ENCODE assay signal across 8 mouse cellular contexts in genomic region chr12:69474916-69475661, GRCm38 (mm10).
DNase-seq lines count a peak whose midpoint lies in the region; ATAC-seq and TF ChIP-seq lines count a peak whose summit lies in the region.

No protein-coding gene starts in this region.

- H3K4me1 ChIP-seq in midbrain, embryonic 10.5 days: peaks cover 33% of the 10 kb centered on the region
- H3K4me1 ChIP-seq in midbrain, embryonic 13.5 days (replicated peaks): peaks cover 29% of the 10 kb centered on the region
- H3K4me1 ChIP-seq in forebrain, embryonic 16.5 days (replicated peaks; ENCODE audit: control insufficient read depth, insufficient read depth, low read length): peaks cover 12% of the 10 kb centered on the region
- H3K4me1 ChIP-seq in limb, embryonic 11.5 days (ENCODE audit: control insufficient read depth, insufficient read depth, low read length): peaks cover 20% of the 10 kb centered on the region
- H3K4me1 ChIP-seq in small intestine, adult 2 months (ENCODE audit: control insufficient read depth, insufficient read depth, insufficient read length, low read length): peaks cover 9% of the 10 kb centered on the region

- no peak overlapping the region for H3K4me3 ChIP-seq in midbrain, embryonic 10.5 days
- H3K4me3 ChIP-seq in midbrain, embryonic 13.5 days (replicated peaks): no peak overlapping the region
- H3K4me3 ChIP-seq in forebrain, embryonic 16.5 days (replicated peaks; ENCODE audit: low read length): no peak overlapping the region
- no peak overlapping the region for H3K4me3 ChIP-seq in limb, embryonic 11.5 days (ENCODE audit: low read depth, low read length)
- peak overlapping the region; percentile 40 for H3K4me3 ChIP-seq in small intestine, adult 2 months (ENCODE audit: low read depth, low read length)

- H3K4me2 ChIP-seq in midbrain, embryonic 13.5 days (replicated peaks): no peak overlapping the region
- no peak overlapping the region for H3K4me2 ChIP-seq in forebrain, embryonic 16.5 days (ENCODE audit: low read length)
- H3K4me2 ChIP-seq in limb, embryonic 11.5 days (ENCODE audit: low read depth, severe bottlenecking): peak overlapping the region; percentile 10; the same call in 1 of the 2 replicates

- peak overlapping the region; percentile 61; the same call in 1 of the 2 replicates for H3K27ac ChIP-seq in midbrain, embryonic 10.5 days (replicated peaks)
- H3K27ac ChIP-seq in midbrain, embryonic 13.5 days: no peak overlapping the region
- no peak overlapping the region for H3K27ac ChIP-seq in forebrain, embryonic 16.5 days (ENCODE audit: low read length)
- H3K27ac ChIP-seq in limb, embryonic 11.5 days (replicated peaks; ENCODE audit: low read depth, low read length): peak overlapping the region; percentile 81
- H3K27ac ChIP-seq in small intestine, adult 2 months (ENCODE audit: insufficient read depth, low read depth, low read length): peak overlapping the region; percentile 75

- peaks cover 18% of the 10 kb centered on the region for H3K27me3 ChIP-seq in midbrain, embryonic 10.5 days (ENCODE audit: low read depth, poor library complexity, severe bottlenecking)
- H3K27me3 ChIP-seq in midbrain, embryonic 13.5 days: 0 out of 2 replicates have a peak, but pooled peaks cover 2% of the 10 kb centered on the region
- no peaks in the 10 kb centered on the region for H3K27me3 ChIP-seq in forebrain, embryonic 16.5 days (replicated peaks; ENCODE audit: control insufficient read depth, insufficient read depth, low read length)
- no peaks in the 10 kb centered on the region for H3K27me3 ChIP-seq in limb, embryonic 11.5 days (ENCODE audit: control insufficient read depth, insufficient read depth, low read length)
- no peaks in the 10 kb centered on the region for H3K27me3 ChIP-seq in small intestine, adult 2 months (ENCODE audit: control insufficient read depth, insufficient read depth, low read length)

- 65% methylated on average over 17 of the region's 17 CpGs for WGBS in midbrain, embryonic 10.5 days
- WGBS in midbrain, embryonic 13.5 days: 64% methylated on average over 17 of the region's 17 CpGs
- WGBS in forebrain, embryonic 16.5 days: 53% methylated on average over 17 of the region's 17 CpGs
- WGBS in limb, embryonic 11.5 days: 61% methylated on average over 15 of the region's 17 CpGs
- 66% methylated on average over 17 of the region's 17 CpGs for WGBS in small intestine, adult 2 months

- TF ChIP-seq POLR2A in small intestine, adult 2 months (IDR thresholded peaks at IDR 0.05; ENCODE audit: low read depth, low read length): no peak

- ATAC-seq in midbrain, embryonic 13.5 days: no peak
- peak; percentile 61 for ATAC-seq in forebrain, embryonic 16.5 days
- ATAC-seq in limb, embryonic 11.5 days (ENCODE audit: insufficient number of reproducible peaks, low FRiP score, low TSS enrichment, low read depth): peak; percentile 82

- H3K9ac ChIP-seq in midbrain, embryonic 13.5 days (replicated peaks): no peak overlapping the region
- no peak overlapping the region for H3K9ac ChIP-seq in forebrain, embryonic 16.5 days (replicated peaks; ENCODE audit: low read depth, low read length)
- peak overlapping the region; percentile 46; the same call in 1 of the 2 replicates for H3K9ac ChIP-seq in limb, embryonic 11.5 days (ENCODE audit: low read length)

- no peak for TF ChIP-seq CTCF in small intestine, adult 2 months (IDR thresholded peaks at IDR 0.05; ENCODE audit: extremely low read depth, insufficient read length, insufficient replicate concordance, low read depth, low read length)

- H3K36me3 ChIP-seq in midbrain, embryonic 10.5 days: no peaks in the 10 kb centered on the region
- no peaks in the 10 kb centered on the region for H3K36me3 ChIP-seq in midbrain, embryonic 13.5 days
- no peaks in the 10 kb centered on the region for H3K36me3 ChIP-seq in forebrain, embryonic 16.5 days (ENCODE audit: control insufficient read depth, insufficient read depth)
- no peaks in the 10 kb centered on the region for H3K36me3 ChIP-seq in limb, embryonic 11.5 days (ENCODE audit: control insufficient read depth, insufficient read depth, low read length)
- no peaks in the 10 kb centered on the region for H3K36me3 ChIP-seq in small intestine, adult 2 months (ENCODE audit: control insufficient read depth, insufficient read depth, low read length)

- DNase-seq in midbrain, embryonic 10.5 days (ENCODE audit: low spot score): no peak
- DNase-seq in brain, adult 2 months (ENCODE audit: low read depth, low spot score): peak; percentile 68
- DNase-seq in limb, embryonic 11.5 days (ENCODE audit: low spot score): peak; percentile 63
- DNase-seq in frontal cortex, postnatal 36 days (ENCODE audit: low spot score in 2 of 2): no peak
- DNase-seq in right cerebral cortex, adult 2 months (ENCODE audit: low spot score in 2 of 2): no peak

- no peaks in the 10 kb centered on the region; the same call in 1 of the 2 replicates for H3K9me3 ChIP-seq in midbrain, embryonic 10.5 days (replicated peaks)
- H3K9me3 ChIP-seq in midbrain, embryonic 13.5 days: no peaks in the 10 kb centered on the region
- no peaks in the 10 kb centered on the region for H3K9me3 ChIP-seq in forebrain, embryonic 16.5 days (ENCODE audit: control insufficient read depth, low read length)
- H3K9me3 ChIP-seq in limb, embryonic 11.5 days (ENCODE audit: control insufficient read depth, low read length): no peaks in the 10 kb centered on the region

Comparison
In these comparisons a context has a peak if more than half of its experiments do, and no peak if none do; other contexts are left out.
1. H3K27ac ChIP-seq: peak in midbrain, embryonic 10.5 days (single experiment), limb, embryonic 11.5 days (single experiment) and small intestine, adult 2 months (single experiment); none in midbrain, embryonic 13.5 days (single experiment) and forebrain, embryonic 16.5 days (single experiment).
2. DNase-seq: peak in brain, adult 2 months (single experiment) and limb, embryonic 11.5 days (single experiment); none in midbrain, embryonic 10.5 days (single experiment), frontal cortex, postnatal 36 days (0 of 2) and right cerebral cortex, adult 2 months (0 of 2).